Mouse (Mus musculus): ENCODE results near the gene Lrrn4. TPM values are rescaled to one million over a fixed set of nuclear protein-coding genes. Genes with fewer than 3 reads are reported as not detected.

Gene Lrrn4
- polyA plus RNA-seq, 1 experiment from 2014 or later, result 0.60 TPM

- peaks cover 35% of the 10 kb centered on the region for H3K27me3 ChIP-seq (ENCODE audit: control insufficient read depth, insufficient read depth, low read length)
- no peak overlapping the region for H3K27ac ChIP-seq (replicated peaks; ENCODE audit: low read depth, low read length)
Observed at GRCm38 (mm10) chr2:132879261-132880044, 1.2 kb downstream of the Lrrn4 start.

GRCm38 (mm10) chr2:132876991-132877390, 3.7 kb downstream of the Lrrn4 start:
- H3K4me3 ChIP-seq (ENCODE audit: low read depth, low read length), result no peak overlapping the region
- H3K9me3 ChIP-seq (ENCODE audit: control insufficient read depth, low read length), result no peaks in the 10 kb centered on the region
- peaks cover 35% of the 10 kb centered on the region for H3K27me3 ChIP-seq (ENCODE audit: control insufficient read depth, insufficient read depth, low read length)
- H3K27ac ChIP-seq (replicated peaks; ENCODE audit: low read depth, low read length), result no peak overlapping the region
- H3K4me2 ChIP-seq (ENCODE audit: low read depth, severe bottlenecking), result no peak overlapping the region
- no peak for ATAC-seq (ENCODE audit: insufficient number of reproducible peaks, low FRiP score, low TSS enrichment, low read depth)
- DNase-seq (ENCODE audit: low spot score), result no peak
- no peaks in the 10 kb centered on the region for H3K36me3 ChIP-seq (ENCODE audit: control insufficient read depth, insufficient read depth, low read length)
- peaks cover 8% of the 10 kb centered on the region for H3K4me1 ChIP-seq (ENCODE audit: control insufficient read depth, insufficient read depth, low read length)
- 74% methylated on average over 1 of the region's 1 CpGs for WGBS
- H3K9ac ChIP-seq (ENCODE audit: low read length), result no peak overlapping the region

More at GRCm38 (mm10) chr2:132879261-132880044, 1.2 kb downstream of the Lrrn4 start:
- no peaks in the 10 kb centered on the region for H3K36me3 ChIP-seq (ENCODE audit: control insufficient read depth, insufficient read depth, low read length)
- peak overlapping the region; percentile 49; the same call in 1 of the 2 replicates for H3K9ac ChIP-seq (ENCODE audit: low read length)
- peak; percentile 66 for DNase-seq (ENCODE audit: low spot score)
- no peaks in the 10 kb centered on the region for H3K9me3 ChIP-seq (ENCODE audit: control insufficient read depth, low read length)
- under 1% methylated on average over 58 of the region's 58 CpGs for WGBS
- peaks cover 8% of the 10 kb centered on the region for H3K4me1 ChIP-seq (ENCODE audit: control insufficient read depth, insufficient read depth, low read length)
- peak overlapping the region; percentile 92 for H3K4me2 ChIP-seq (ENCODE audit: low read depth, severe bottlenecking)
- peak overlapping the region; percentile 47 for H3K4me3 ChIP-seq (ENCODE audit: low read depth, low read length)
- peak; percentile 78 for ATAC-seq (ENCODE audit: insufficient number of reproducible peaks, low FRiP score, low TSS enrichment, low read depth)

- Histone ChIP-seq H3K27me3 (ENCODE audit: control insufficient read depth, insufficient read depth, low read length) (peaks cover 14% of the 10 kb centered on the region), H3K27ac (replicated peaks; ENCODE audit: low read depth, low read length) (no peak overlapping the region), H3K9ac (ENCODE audit: low read length) (no peak overlapping the region), H3K4me2 (ENCODE audit: low read depth, severe bottlenecking) (no peak overlapping the region), H3K36me3 (ENCODE audit: control insufficient read depth, insufficient read depth, low read length) (no peaks in the 10 kb centered on the region), H3K4me1 (ENCODE audit: control insufficient read depth, insufficient read depth, low read length) (no peaks in the 10 kb centered on the region), H3K9me3 (ENCODE audit: control insufficient read depth, low read length) (no peaks in the 10 kb centered on the region), H3K4me3 (ENCODE audit: low read depth, low read length) (no peak overlapping the region)
- ATAC-seq (ENCODE audit: insufficient number of reproducible peaks, low FRiP score, low TSS enrichment, low read depth) (no peak), DNase-seq (ENCODE audit: low spot score) (no peak)
- WGBS, result 89% methylated on average over 10 of the region's 10 CpGs
Observed at GRCm38 (mm10) chr2:132873657-132874326, 6.9 kb downstream of the Lrrn4 start.

- Histone ChIP-seq H3K27ac (replicated peaks; ENCODE audit: low read depth, low read length) (no peak overlapping the region), H3K9ac (ENCODE audit: low read length) (no peak overlapping the region), H3K4me3 (ENCODE audit: low read depth, low read length) (no peak overlapping the region), H3K9me3 (ENCODE audit: control insufficient read depth, low read length) (no peaks in the 10 kb centered on the region), H3K4me1 (ENCODE audit: control insufficient read depth, insufficient read depth, low read length) (no peaks in the 10 kb centered on the region), H3K4me2 (ENCODE audit: low read depth, severe bottlenecking) (no peak overlapping the region), H3K36me3 (ENCODE audit: control insufficient read depth, insufficient read depth, low read length) (no peaks in the 10 kb centered on the region), H3K27me3 (ENCODE audit: control insufficient read depth, insufficient read depth, low read length) (no peaks in the 10 kb centered on the region)
- DNase-seq (ENCODE audit: low spot score), result no peak
- ATAC-seq (ENCODE audit: insufficient number of reproducible peaks, low FRiP score, low TSS enrichment, low read depth), result no peak
- WGBS, result 62% methylated on average over 3 of the region's 3 CpGs
Observed at GRCm38 (mm10) chr2:132871663-132872062, 9.0 kb downstream of the Lrrn4 start.

- WGBS, result 83% methylated on average over 4 of the region's 4 CpGs
- ATAC-seq (ENCODE audit: insufficient number of reproducible peaks, low FRiP score, low TSS enrichment, low read depth) (no peak), DNase-seq (ENCODE audit: low spot score) (no peak)
- Histone ChIP-seq H3K9ac (ENCODE audit: low read length) (no peak overlapping the region), H3K9me3 (ENCODE audit: control insufficient read depth, low read length) (no peaks in the 10 kb centered on the region), H3K4me1 (ENCODE audit: control insufficient read depth, insufficient read depth, low read length) (no peaks in the 10 kb centered on the region), H3K4me3 (ENCODE audit: low read depth, low read length) (no peak overlapping the region), H3K27ac (replicated peaks; ENCODE audit: low read depth, low read length) (no peak overlapping the region), H3K4me2 (ENCODE audit: low read depth, severe bottlenecking) (no peak overlapping the region), H3K36me3 (ENCODE audit: control insufficient read depth, insufficient read depth, low read length) (peaks cover 2% of the 10 kb centered on the region), H3K27me3 (ENCODE audit: control insufficient read depth, insufficient read depth, low read length) (no peaks in the 10 kb centered on the region)
Observed at GRCm38 (mm10) chr2:132870286-132870685, 10.4 kb downstream of the Lrrn4 start.

- no peaks in the 10 kb centered on the region for H3K4me1 ChIP-seq (ENCODE audit: control insufficient read depth, insufficient read depth, low read length)
- H3K27ac ChIP-seq (replicated peaks; ENCODE audit: low read depth, low read length), result no peak overlapping the region
- 83% methylated on average over 5 of the region's 5 CpGs for WGBS
- H3K9ac ChIP-seq (ENCODE audit: low read length), result no peak overlapping the region
- no peaks in the 10 kb centered on the region for H3K9me3 ChIP-seq (ENCODE audit: control insufficient read depth, low read length)
- H3K4me3 ChIP-seq (ENCODE audit: low read depth, low read length), result no peak overlapping the region
- no peaks in the 10 kb centered on the region for H3K27me3 ChIP-seq (ENCODE audit: control insufficient read depth, insufficient read depth, low read length)
- no peak overlapping the region for H3K4me2 ChIP-seq (ENCODE audit: low read depth, severe bottlenecking)
- peaks cover 2% of the 10 kb centered on the region for H3K36me3 ChIP-seq (ENCODE audit: control insufficient read depth, insufficient read depth, low read length)
- ATAC-seq (ENCODE audit: insufficient number of reproducible peaks, low FRiP score, low TSS enrichment, low read depth) (no peak), DNase-seq (ENCODE audit: low spot score) (no peak)
Observed at GRCm38 (mm10) chr2:132869682-132870081, 11.0 kb downstream of the Lrrn4 start.

- H3K36me3 ChIP-seq (ENCODE audit: control insufficient read depth, insufficient read depth, low read length), result peaks cover 2% of the 10 kb centered on the region
- no peak overlapping the region for H3K9ac ChIP-seq (ENCODE audit: low read length)
- WGBS, result 77% methylated on average over 5 of the region's 5 CpGs
- H3K4me3 ChIP-seq (ENCODE audit: low read depth, low read length), result no peak overlapping the region
- ATAC-seq (ENCODE audit: insufficient number of reproducible peaks, low FRiP score, low TSS enrichment, low read depth) (no peak), DNase-seq (ENCODE audit: low spot score) (no peak)
- no peak overlapping the region for H3K27ac ChIP-seq (replicated peaks; ENCODE audit: low read depth, low read length)
- no peak overlapping the region for H3K4me2 ChIP-seq (ENCODE audit: low read depth, severe bottlenecking)
- no peaks in the 10 kb centered on the region for H3K27me3 ChIP-seq (ENCODE audit: control insufficient read depth, insufficient read depth, low read length)
- H3K9me3 ChIP-seq (ENCODE audit: control insufficient read depth, low read length), result no peaks in the 10 kb centered on the region
- H3K4me1 ChIP-seq (ENCODE audit: control insufficient read depth, insufficient read depth, low read length), result no peaks in the 10 kb centered on the region
Observed at GRCm38 (mm10) chr2:132867521-132867920, 13.2 kb downstream of the Lrrn4 start.

GRCm38 (mm10) chr2:132863325-132863724, 17.4 kb downstream of the Lrrn4 start:
- WGBS, result 96% methylated on average over 2 of the region's 2 CpGs
- Histone ChIP-seq H3K9ac (ENCODE audit: low read length) (no peak overlapping the region), H3K27ac (replicated peaks; ENCODE audit: low read depth, low read length) (no peak overlapping the region), H3K4me3 (ENCODE audit: low read depth, low read length) (no peak overlapping the region), H3K27me3 (ENCODE audit: control insufficient read depth, insufficient read depth, low read length) (no peaks in the 10 kb centered on the region), H3K9me3 (ENCODE audit: control insufficient read depth, low read length) (no peaks in the 10 kb centered on the region), H3K4me2 (ENCODE audit: low read depth, severe bottlenecking) (no peak overlapping the region), H3K36me3 (ENCODE audit: control insufficient read depth, insufficient read depth, low read length) (peaks cover 2% of the 10 kb centered on the region), H3K4me1 (ENCODE audit: control insufficient read depth, insufficient read depth, low read length) (no peaks in the 10 kb centered on the region)
- ATAC-seq (ENCODE audit: insufficient number of reproducible peaks, low FRiP score, low TSS enrichment, low read depth) (no peak), DNase-seq (ENCODE audit: low spot score) (no peak)
